Mouse (Mus musculus) hindbrain, postnatal 0 days (tissue): ENCODE results near the gene Snap47. TPM values are rescaled to one million over a fixed set of nuclear protein-coding genes. Genes with fewer than 3 reads are reported as not detected.
"Not testable (repeated sequence)": the region's sequence is repeated elsewhere in the genome, so short reads cannot be mapped to it uniquely, and the experiment has no call there.

Experiments
- ATAC-seq: fragments of 200-750 bp; cut with Nextera tagmentation; 2 replicates; pipeline ENCODE4 v1.8.0; 2017; ENCODE audit warnings: mild to moderate bottlenecking, moderate TSS enrichment, moderate library complexity
- DNase-seq: peaks from one replicate; pipeline ENCODE4 v3.0.0-alpha.2; 2015; ENCODE audit warnings: low spot score
- H3K27ac ChIP-seq: fragments of 300-500 bp; sonication (generic); 2 replicates; pipeline ENCODE4 v1.5.1; 2014; ENCODE audit warnings: mild to moderate bottlenecking
- H3K27me3 ChIP-seq: fragments of 300-500 bp; sonication (generic); 2 replicates; pipeline ENCODE4 v1.6.1; 2014; ENCODE audit warnings: low read length, mixed read lengths; ENCODE audit not compliant: insufficient read depth
- H3K36me3 ChIP-seq: fragments of 300-500 bp; sonication (generic); 2 replicates; pipeline ENCODE4 v1.6.1; 2014; ENCODE audit warnings: low read length, mixed read lengths; ENCODE audit not compliant: insufficient read depth
- H3K4me1 ChIP-seq: fragments of 300-500 bp; sonication (generic); 2 replicates; pipeline ENCODE4 v1.6.1; 2014; ENCODE audit warnings: antibody characterized with exemption, low read length, mixed read lengths; ENCODE audit not compliant: insufficient read depth
- H3K4me2 ChIP-seq: fragments of 300-500 bp; sonication (generic); 2 replicates; pipeline ENCODE4 v1.6.1; 2014; ENCODE audit warnings: low read depth, mild to moderate bottlenecking, low read length, moderate library complexity, mixed read lengths
- H3K4me3 ChIP-seq: fragments of 300-500 bp; sonication (generic); 2 replicates; pipeline ENCODE4 v1.5.1; 2014; ENCODE audit warnings: low read length
- H3K9ac ChIP-seq: fragments of 300-500 bp; sonication (generic); replicated peaks from 2 replicates; pipeline ENCODE4 v1.6.1; 2014; ENCODE audit warnings: mild to moderate bottlenecking, low read length, moderate library complexity, mixed read lengths
- H3K9me3 ChIP-seq: fragments of 300-500 bp; sonication (generic); 2 replicates; pipeline ENCODE4 v1.6.1; 2016; ENCODE audit warnings: low read length, mixed read lengths
- CTCF ChIP-seq: IDR thresholded peaks from 2 replicates; pipeline ENCODE4 v1.5.1; 2016; ENCODE audit warnings: antibody characterized with exemption, control low read depth, low read depth
- WGBS: fragments of 180-500 bp; shearing (Covaris S2); extraction: QIAGEN DNeasy Blood & Tissue Kit; methylation state at CpG from one replicate; pipeline ENCODE4 v1.1.7; 2014; 5-methylcytosine and 5-hydroxymethylcytosine counted together
- polyA plus RNA-seq: library from polyadenylated mRNA; unstranded; fragments of >200 nt; fragmentation: Nextera tagmentation; extraction: Ambion mirVana; gene quantifications from 2 replicates; pipeline ENCODE4 v1.2.1, GENCODE M21; 2015
- total RNA-seq: library from RNA; depleted of rRNA; stranded (reverse); fragments of >200 nt; gene quantifications from 2 replicates; pipeline ENCODE4 v1.2.3, GENCODE M21; 2014

Gene Snap47
- total and polyA plus RNA-seq, 2 experiments from 2014 or later = 406 to 537 TPM

GRCm38 (mm10) chr11:59377999-59378398 lies 73.0 kb downstream of the Snap47 start:
- DNase-seq = no peak
- no peak overlapping the region for H3K4me2 ChIP-seq
- H3K9me3 ChIP-seq = no peaks in the 10 kb centered on the region
- no peak overlapping the region for H3K4me3 ChIP-seq
- no peaks in the 10 kb centered on the region for H3K36me3 ChIP-seq
- H3K4me1 ChIP-seq = no peaks in the 10 kb centered on the region
- no peak overlapping the region for H3K27ac ChIP-seq
- ATAC-seq = no peak
- no peak overlapping the region for H3K9ac ChIP-seq
- 82% methylated on average over 3 of the region's 3 CpGs for WGBS
- TF ChIP-seq CTCF = no peak
- H3K27me3 ChIP-seq = no peaks in the 10 kb centered on the region

GRCm38 (mm10) chr11:59375475-59375874 lies 75.5 kb downstream of the Snap47 start, which contains the start of gene Prss38:
Prss38 (minus strand) TSS chr11:59375657.
- WGBS = 82% methylated on average over 16 of the region's 16 CpGs
- Histone ChIP-seq H3K4me2 (no peak within 1 kb of the TSS), H3K4me3 (no peak within 1 kb of the TSS), H3K36me3 (no peaks in the 10 kb centered on the region), H3K9me3 (no peaks in the 10 kb centered on the region), H3K27me3 (no peaks in the 10 kb centered on the region), H3K27ac (no peak within 1 kb of the TSS), H3K9ac (no peak within 1 kb of the TSS), H3K4me1 (no peaks in the 10 kb centered on the region)
- ATAC-seq (no peak), DNase-seq (no peak)
- TF ChIP-seq CTCF = peak; percentile 37

DNA sequence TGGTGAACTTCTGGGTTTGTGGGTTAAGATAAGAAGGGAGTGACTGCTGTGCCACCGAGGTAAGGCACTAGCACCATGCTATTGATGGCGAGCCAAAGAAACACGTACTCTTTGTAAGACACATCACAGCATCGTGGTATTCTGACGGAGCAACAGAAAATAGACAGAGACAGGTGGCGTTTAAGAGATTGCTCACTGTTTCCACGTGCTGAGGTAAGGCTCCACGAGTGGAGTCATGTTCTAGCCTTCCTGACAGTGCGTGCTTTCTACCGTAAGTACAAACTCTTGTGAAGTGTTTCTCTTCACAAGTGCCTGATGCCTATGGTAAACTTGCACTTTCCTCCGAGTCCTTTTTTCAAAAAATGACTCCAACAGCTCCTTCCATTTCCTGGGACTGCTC lies 81.1 kb downstream of the Snap47 start:
- no peak overlapping the region for H3K9ac ChIP-seq
- no peaks in the 10 kb centered on the region for H3K4me1 ChIP-seq
- H3K9me3 ChIP-seq = no peaks in the 10 kb centered on the region
- no peak for TF ChIP-seq CTCF
- DNase-seq (no peak), ATAC-seq (no peak)
- no peak overlapping the region for H3K4me2 ChIP-seq
- H3K36me3 ChIP-seq = no peaks in the 10 kb centered on the region
- WGBS = 80% methylated on average over 11 of the region's 11 CpGs
- H3K27ac ChIP-seq = no peak overlapping the region
- no peak overlapping the region for H3K4me3 ChIP-seq
- no peaks in the 10 kb centered on the region for H3K27me3 ChIP-seq

DNA sequence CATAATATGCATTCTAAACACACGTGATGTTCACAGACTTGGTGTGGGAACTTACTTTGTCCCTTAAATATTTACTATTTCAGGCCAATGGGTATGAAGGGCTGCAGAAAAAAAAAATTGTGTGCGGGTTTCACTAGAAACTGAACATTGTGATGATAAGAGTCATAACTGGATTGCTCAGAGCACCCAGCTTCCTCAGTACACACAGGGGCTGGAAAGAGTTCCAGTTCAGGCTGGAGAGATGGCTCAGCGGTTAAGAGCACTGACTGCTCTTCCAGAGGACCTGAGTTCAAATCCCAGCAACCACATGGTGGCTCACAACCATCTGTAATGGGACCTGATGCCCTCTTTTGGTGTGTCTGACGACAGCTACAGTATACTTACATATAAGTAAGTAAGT lies 83.0 kb downstream of the Snap47 start:
- WGBS = 86% methylated on average over 4 of the region's 4 CpGs
- H3K36me3 ChIP-seq, ATAC-seq, H3K4me3 ChIP-seq, H3K9me3 ChIP-seq, H3K4me2 ChIP-seq, H3K4me1 ChIP-seq, H3K9ac ChIP-seq, H3K27ac ChIP-seq, H3K27me3 ChIP-seq, DNase-seq: not testable (repeated sequence)

DNA sequence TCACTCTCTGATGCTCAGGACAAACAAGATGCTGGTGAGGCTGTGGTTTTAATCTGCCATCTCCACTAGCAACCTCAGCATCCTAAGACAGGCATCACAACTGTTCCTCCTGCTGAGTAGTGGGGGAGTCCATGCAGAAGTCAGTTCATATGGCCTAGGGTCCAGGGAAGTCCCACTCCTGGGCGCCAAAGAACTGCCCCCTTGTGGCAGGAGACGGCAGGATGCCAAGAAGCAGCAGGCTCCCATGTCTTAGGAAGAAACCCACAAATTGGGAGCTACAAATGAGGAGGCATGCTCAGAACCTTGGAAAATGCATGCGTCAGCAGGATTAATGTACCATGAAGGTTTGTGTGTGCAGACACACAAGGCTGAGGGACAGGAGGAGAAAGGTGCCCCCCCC lies 84.4 kb downstream of the Snap47 start:
- ATAC-seq (no peak), DNase-seq (peak; percentile 23)
- Histone ChIP-seq H3K27ac (no peak overlapping the region; the same call in 1 of the 2 replicates), H3K9me3 (no peaks in the 10 kb centered on the region), H3K27me3 (no peaks in the 10 kb centered on the region), H3K36me3 (no peaks in the 10 kb centered on the region), H3K9ac (no peak overlapping the region), H3K4me2 (no peak overlapping the region), H3K4me3 (no peak overlapping the region), H3K4me1 (no peaks in the 10 kb centered on the region)
- TF ChIP-seq CTCF = peak; percentile 50
- 18% methylated on average over 3 of the region's 3 CpGs for WGBS

GRCm38 (mm10) chr11:59366031-59366430 lies 85.0 kb downstream of the Snap47 start:
- Histone ChIP-seq H3K27ac (no peak overlapping the region), H3K36me3 (no peaks in the 10 kb centered on the region), H3K4me2 (no peak overlapping the region), H3K27me3 (no peaks in the 10 kb centered on the region), H3K4me1 (no peaks in the 10 kb centered on the region), H3K4me3 (no peak overlapping the region), H3K9ac (no peak overlapping the region), H3K9me3 (no peaks in the 10 kb centered on the region)
- peak; percentile 51 for DNase-seq
- WGBS = 23% methylated on average over 3 of the region's 3 CpGs
- ATAC-seq = no peak
- TF ChIP-seq CTCF = no peak

DNA sequence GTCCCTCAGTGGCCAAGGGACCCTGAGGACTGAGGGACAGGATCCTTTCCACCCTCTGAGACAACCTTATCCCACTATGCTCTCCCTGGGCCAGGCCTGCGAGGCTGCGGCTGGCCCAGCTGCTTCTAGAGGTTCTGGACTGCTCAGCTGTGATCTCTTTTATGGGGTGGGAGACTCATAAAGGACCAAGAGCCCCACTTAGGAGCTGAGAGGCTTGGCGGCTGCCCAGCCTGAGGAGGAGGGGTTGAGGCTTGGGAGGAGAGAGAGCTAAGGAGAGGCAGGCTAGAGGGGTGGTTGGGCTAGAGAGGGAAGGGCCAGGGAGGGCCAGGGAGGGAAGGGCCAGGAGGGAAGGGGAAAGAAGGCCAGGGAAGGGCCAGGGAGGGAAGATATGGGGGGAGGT lies 86.6 kb downstream of the Snap47 start:
- Histone ChIP-seq H3K27me3 (no peaks in the 10 kb centered on the region), H3K9me3 (no peaks in the 10 kb centered on the region), H3K4me1 (no peaks in the 10 kb centered on the region), H3K36me3 (no peaks in the 10 kb centered on the region), H3K4me3 (no peak overlapping the region), H3K9ac (no peak overlapping the region), H3K4me2 (no peak overlapping the region), H3K27ac (no peak overlapping the region)
- ATAC-seq (no peak), DNase-seq (no peak)
- no peak for TF ChIP-seq CTCF
- WGBS = 42% methylated on average over 3 of the region's 3 CpGs

DNA sequence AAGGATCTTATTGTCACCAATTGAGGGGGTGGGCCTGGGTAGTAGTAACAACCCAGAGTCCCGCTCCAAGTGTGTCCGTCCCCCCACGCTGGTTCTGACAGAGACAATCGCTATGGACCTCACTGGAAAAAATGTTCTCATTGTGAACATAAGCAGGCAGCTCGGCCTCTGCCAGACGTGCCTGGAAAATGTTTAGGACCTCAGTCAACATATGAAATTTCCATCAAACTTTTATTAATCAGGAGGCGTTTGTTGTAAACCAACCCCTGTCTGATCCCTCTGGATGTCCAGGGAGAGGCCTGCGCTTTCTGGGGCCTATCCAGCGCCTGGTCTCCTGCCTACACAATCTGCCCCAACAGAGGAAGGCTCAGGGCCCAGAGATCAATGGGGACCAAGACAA lies 87.0 kb downstream of the Snap47 start:
- no peaks in the 10 kb centered on the region for H3K27me3 ChIP-seq
- no peaks in the 10 kb centered on the region for H3K36me3 ChIP-seq
- no peak overlapping the region for H3K9ac ChIP-seq
- H3K9me3 ChIP-seq = no peaks in the 10 kb centered on the region
- no peak overlapping the region for H3K4me2 ChIP-seq
- no peaks in the 10 kb centered on the region for H3K4me1 ChIP-seq
- no peak for TF ChIP-seq CTCF
- 87% methylated on average over 9 of the region's 9 CpGs for WGBS
- ATAC-seq = no peak
- no peak for DNase-seq
- H3K27ac ChIP-seq = no peak overlapping the region
- H3K4me3 ChIP-seq = no peak overlapping the region
